Mouse (Mus musculus): ENCODE results near the gene Rictor.
A peak's percentile ranks its signal among the peaks of the same experiment; 100 is the strongest.
"Not testable (repeated sequence)": the region's sequence is repeated elsewhere in the genome, so short reads cannot be mapped to it uniquely, and the experiment has no call there.

The Rictor gene

DNA sequence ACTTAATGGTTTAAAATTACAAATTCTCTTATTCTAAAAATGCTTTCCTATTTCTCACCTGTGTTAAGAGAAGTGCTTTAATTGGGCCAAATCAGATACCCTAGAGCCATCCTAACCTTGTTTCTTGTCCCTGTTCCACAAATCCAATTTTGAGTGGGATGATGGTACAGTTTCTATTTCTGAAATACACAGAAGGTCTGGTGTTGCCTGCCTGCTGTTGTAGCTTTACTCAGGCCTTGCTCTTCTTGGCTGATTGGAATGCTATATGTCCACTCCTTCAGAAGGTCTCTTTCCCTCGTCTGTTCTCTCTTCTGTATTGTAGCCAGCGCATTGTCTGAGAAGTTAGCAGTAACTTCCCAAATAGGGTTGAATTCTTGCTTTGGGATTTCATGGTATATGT lies 13.2 kb downstream of the Rictor start:
- H3K27me3 ChIP-seq (ENCODE audit: control insufficient read depth, insufficient read depth, low read length, poor library complexity, severe bottlenecking), result no peaks in the 10 kb centered on the region
- no peak for DNase-seq (ENCODE audit: low read depth, low spot score)
- H3K36me3 ChIP-seq (ENCODE audit: control insufficient read depth, insufficient read depth, low read length, poor library complexity, severe bottlenecking), result no peaks in the 10 kb centered on the region

DNA sequence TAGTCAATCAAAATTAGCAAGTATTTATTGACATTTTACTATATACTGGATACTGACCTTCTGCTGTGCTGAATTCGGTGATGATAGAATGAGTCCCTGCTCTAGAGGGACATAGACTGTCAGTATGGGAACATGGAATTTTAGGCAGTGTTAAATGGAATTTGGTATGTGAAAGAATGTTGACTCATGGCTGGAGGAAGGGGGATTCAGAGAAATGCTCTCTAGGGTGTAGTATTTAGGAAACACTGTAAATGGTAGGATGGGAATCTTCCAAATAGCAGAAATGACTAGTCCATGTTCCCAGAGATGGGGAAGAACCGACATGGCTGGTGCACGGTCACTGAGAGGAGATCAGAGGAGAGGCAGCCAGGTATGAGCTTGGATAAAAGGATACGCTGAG lies 13.6 kb downstream of the Rictor start:
- H3K27me3 ChIP-seq (ENCODE audit: control insufficient read depth, insufficient read depth, low read length, poor library complexity, severe bottlenecking), result no peaks in the 10 kb centered on the region
- no peak for DNase-seq (ENCODE audit: low read depth, low spot score)
- no peaks in the 10 kb centered on the region for H3K36me3 ChIP-seq (ENCODE audit: control insufficient read depth, insufficient read depth, low read length, poor library complexity, severe bottlenecking)

DNA sequence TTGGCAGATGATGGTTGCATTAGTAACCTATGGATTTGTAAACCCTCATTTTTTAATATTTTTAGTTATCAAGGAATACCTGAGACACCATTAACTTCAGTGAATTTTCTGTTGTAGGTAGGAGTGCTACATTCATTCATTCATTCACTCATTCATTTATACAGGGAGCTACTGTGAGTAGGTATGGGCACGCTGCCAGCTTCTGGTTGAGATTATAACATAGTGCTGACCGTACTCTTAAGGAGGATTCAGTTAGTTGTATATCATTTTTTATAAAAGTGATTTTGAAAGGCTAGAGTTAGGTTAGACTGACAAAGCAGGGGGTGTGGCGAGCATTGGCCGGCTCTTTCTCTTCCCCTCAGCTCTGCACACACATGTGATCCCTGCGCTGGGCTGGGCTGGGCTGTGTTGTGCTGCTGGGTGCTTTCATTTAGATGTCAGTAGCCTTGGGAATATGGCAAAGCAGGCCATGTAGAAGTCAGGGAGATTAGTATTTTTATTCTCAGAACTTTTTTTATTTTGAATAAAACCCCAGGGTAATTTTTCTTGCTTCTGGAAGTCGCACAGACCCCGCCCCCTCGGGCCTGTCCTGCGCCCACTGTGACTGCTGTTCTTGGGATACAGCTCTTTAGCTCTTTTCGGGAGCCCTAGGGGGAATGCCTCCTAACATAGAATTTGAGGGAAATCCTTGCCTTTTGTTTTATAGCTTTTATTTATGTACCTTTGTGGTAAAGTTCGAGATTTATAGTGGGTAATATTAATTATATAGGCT lies 14.4 kb downstream of the Rictor start:
- DNase-seq (ENCODE audit: low read depth, low spot score), result no peak
- no peaks in the 10 kb centered on the region for H3K36me3 ChIP-seq (ENCODE audit: control insufficient read depth, insufficient read depth, low read length, poor library complexity, severe bottlenecking)
- H3K27me3 ChIP-seq (ENCODE audit: control insufficient read depth, insufficient read depth, low read length, poor library complexity, severe bottlenecking), result no peaks in the 10 kb centered on the region

DNA sequence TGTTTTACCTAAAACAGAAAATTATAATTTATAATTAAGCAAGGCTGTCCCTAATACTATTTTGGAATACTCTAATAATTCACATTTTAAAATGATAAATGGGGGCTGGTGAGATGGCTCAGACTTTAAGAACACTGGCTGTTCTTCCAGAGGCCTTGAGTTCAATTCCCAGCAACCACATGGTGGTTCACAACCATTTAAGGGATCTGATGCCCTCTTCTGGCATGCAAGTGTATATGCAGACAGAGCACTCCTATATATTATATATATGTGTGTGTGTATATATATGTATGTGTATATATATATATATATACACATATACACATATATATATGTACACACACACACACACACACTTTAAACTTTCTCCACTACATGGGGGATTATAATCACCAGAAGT lies 15.2 kb downstream of the Rictor start:
- Histone ChIP-seq H3K36me3 (ENCODE audit: control insufficient read depth, insufficient read depth, low read length, poor library complexity, severe bottlenecking) (no peaks in the 10 kb centered on the region), H3K27me3 (ENCODE audit: control insufficient read depth, insufficient read depth, low read length, poor library complexity, severe bottlenecking) (no peaks in the 10 kb centered on the region)
- DNase-seq (ENCODE audit: low read depth, low spot score), result peak; percentile 36

DNA sequence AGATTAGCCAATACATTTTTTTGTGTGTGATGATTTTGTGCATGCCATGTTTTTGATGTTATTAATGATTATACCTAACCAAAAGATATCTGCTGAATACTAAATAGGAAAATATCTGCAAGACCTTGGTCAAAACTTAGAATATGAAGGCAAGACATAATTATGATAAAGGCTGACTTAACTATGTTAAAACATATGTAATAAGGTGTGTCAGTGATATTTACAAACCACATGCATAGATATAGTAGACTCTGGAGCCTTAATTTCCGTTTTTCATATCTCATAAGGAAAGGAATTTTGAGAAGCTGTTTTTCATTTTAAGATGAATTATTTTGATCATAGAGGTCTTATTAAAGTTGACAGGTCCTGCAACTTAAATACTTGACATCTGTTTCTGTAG lies 16.3 kb downstream of the Rictor start:
- H3K27me3 ChIP-seq (ENCODE audit: control insufficient read depth, insufficient read depth, low read length, poor library complexity, severe bottlenecking), result no peaks in the 10 kb centered on the region
- no peak for DNase-seq (ENCODE audit: low read depth, low spot score)
- no peaks in the 10 kb centered on the region for H3K36me3 ChIP-seq (ENCODE audit: control insufficient read depth, insufficient read depth, low read length, poor library complexity, severe bottlenecking)

DNA sequence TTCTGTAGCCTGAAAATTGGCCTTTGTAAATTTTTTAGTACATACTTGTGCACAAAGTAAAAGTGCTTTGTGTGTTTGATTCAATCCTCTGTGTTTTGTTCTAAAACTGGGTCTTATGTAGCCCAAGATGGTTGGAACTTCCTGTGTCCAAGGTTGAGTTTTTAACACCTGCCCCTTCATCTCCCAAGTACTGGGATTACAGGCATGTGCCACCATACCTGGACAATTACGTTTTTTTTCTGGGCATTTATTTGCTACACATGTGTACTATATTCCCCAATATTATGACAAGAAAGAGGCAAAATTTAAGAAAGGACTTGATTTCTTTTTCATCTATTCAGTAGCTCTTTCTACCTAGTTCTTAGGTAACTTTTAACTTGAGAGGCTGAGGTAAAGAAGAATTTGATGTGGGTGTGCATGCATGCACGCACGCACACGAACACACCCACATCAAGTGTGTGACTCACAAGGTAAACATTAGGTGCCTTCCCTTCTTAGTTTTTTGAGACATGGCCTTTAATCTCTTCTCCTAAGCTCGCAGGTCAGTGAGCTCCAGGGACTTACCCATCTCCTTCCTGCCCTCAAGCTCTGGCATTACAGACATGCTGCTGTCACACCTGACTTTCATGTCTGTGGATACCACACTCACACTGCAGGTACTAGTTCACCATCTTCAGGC lies 18.1 kb downstream of the Rictor start:
- DNase-seq (ENCODE audit: low read depth, low spot score), result peak; percentile 32
- Histone ChIP-seq H3K36me3 (ENCODE audit: control insufficient read depth, insufficient read depth, low read length, poor library complexity, severe bottlenecking) (no peaks in the 10 kb centered on the region), H3K27me3 (ENCODE audit: control insufficient read depth, insufficient read depth, low read length, poor library complexity, severe bottlenecking) (no peaks in the 10 kb centered on the region)

DNA sequence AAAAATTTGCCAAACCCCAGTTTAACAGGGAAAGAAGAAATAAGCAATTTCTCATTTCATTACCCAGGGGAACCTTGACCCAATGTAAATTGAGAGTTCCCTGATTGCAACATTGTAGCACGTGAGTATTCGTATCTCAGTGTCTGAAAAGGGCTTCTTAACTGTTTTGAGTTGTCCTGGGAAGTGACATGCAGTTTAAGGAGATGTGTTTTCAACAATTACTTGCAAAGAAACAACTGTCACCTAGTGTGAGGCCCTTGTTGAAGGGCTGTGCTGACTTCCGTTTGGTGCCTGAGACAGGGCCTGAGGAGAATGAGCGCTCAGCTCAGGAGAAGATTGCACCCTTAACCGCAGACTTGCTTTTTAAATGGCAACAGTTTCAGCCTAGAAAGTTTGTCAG lies 24.9 kb downstream of the Rictor start:
- DNase-seq (ENCODE audit: low read depth, low spot score), result no peak
- Histone ChIP-seq H3K36me3 (ENCODE audit: control insufficient read depth, insufficient read depth, low read length, poor library complexity, severe bottlenecking) (no peaks in the 10 kb centered on the region; the same call in 1 of the 2 replicates), H3K27me3 (ENCODE audit: control insufficient read depth, insufficient read depth, low read length, poor library complexity, severe bottlenecking) (no peaks in the 10 kb centered on the region)

DNA sequence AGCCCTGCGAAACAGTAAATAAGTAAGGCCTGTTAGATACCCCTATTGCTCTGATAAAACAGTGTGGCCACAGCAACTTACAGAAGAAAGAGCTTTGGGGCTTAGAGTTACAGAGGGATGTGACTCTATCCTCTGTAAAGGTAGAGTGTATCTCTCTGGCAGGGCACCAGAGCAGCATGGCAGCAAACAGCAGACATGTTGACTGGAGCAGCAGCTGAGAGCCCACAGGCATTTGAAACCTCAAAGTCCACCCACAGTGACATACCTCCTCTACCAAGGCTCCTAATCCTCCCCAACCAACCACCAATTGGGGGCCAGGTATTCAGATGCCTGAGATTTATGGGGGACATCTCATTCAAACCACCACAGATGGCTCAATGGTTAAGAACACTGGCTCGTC lies 31.0 kb downstream of the Rictor start:
- DNase-seq (ENCODE audit: low read depth, low spot score), result no peak
- H3K27me3 ChIP-seq (ENCODE audit: control insufficient read depth, insufficient read depth, low read length, poor library complexity, severe bottlenecking), result no peaks in the 10 kb centered on the region
- peaks cover 2% of the 10 kb centered on the region; the same call in 1 of the 2 replicates for H3K36me3 ChIP-seq (ENCODE audit: control insufficient read depth, insufficient read depth, low read length, poor library complexity, severe bottlenecking)

DNA sequence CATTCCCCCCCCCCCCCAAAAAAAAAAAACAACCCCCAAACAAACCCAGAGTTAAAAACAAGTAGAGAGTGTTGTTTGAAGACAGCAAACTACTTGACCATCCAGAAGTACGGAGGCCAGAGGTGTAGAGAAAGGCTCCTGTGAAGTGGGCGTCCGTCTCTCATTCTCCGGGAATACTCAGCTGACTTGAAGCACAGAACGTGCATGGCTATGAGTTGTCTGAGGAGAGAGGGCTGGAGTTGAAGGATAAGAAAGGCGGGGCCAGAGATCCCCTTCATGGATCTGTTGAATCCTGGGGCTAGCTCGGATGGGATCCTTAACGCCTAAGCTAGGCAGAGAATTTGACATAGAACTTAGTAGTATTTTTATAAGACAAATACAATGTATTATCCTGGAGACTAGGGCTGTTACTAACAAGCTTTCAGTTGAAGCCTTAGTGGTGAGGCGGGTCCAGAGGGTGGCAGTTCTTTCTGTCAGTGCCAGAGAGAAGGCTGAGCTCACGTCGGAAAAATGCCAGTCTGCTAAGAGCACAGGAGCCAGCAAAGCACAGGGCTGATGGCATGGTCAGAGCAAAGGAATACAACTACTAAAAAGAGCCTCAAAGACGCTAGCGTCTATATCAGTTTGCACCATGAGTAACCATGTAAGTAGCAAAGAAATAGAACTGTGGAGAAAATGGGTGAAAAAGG lies 34.3 kb downstream of the Rictor start:
- DNase-seq (ENCODE audit: low read depth, low spot score), result no peak
- H3K36me3 ChIP-seq (ENCODE audit: control insufficient read depth, insufficient read depth, low read length, poor library complexity, severe bottlenecking), result peaks cover 7% of the 10 kb centered on the region
- H3K27me3 ChIP-seq (ENCODE audit: control insufficient read depth, insufficient read depth, low read length, poor library complexity, severe bottlenecking), result no peaks in the 10 kb centered on the region

DNA sequence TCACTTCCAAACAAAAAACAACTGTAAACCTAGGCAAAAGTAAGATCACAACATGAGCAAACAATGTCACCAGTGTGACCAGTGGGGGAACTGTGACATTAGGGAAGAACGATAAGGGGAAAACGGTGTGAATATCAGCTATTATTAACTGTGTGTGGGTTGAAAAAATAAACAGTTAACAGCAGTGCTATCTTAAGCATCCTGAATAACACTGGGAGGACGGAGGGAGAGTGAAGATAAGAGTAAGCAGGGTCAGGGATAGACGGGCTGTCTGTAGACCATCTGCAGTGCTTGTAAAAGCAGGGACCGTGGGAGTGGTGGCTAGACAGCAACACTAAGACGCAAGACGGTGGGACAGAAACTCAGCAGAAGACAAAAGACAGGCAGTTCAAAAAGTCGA lies 35.5 kb downstream of the Rictor start:
- H3K27me3 ChIP-seq (ENCODE audit: control insufficient read depth, insufficient read depth, low read length, poor library complexity, severe bottlenecking), result no peaks in the 10 kb centered on the region
- DNase-seq (ENCODE audit: low read depth, low spot score), result no peak
- H3K36me3 ChIP-seq (ENCODE audit: control insufficient read depth, insufficient read depth, low read length, poor library complexity, severe bottlenecking), result peaks cover 9% of the 10 kb centered on the region

DNA sequence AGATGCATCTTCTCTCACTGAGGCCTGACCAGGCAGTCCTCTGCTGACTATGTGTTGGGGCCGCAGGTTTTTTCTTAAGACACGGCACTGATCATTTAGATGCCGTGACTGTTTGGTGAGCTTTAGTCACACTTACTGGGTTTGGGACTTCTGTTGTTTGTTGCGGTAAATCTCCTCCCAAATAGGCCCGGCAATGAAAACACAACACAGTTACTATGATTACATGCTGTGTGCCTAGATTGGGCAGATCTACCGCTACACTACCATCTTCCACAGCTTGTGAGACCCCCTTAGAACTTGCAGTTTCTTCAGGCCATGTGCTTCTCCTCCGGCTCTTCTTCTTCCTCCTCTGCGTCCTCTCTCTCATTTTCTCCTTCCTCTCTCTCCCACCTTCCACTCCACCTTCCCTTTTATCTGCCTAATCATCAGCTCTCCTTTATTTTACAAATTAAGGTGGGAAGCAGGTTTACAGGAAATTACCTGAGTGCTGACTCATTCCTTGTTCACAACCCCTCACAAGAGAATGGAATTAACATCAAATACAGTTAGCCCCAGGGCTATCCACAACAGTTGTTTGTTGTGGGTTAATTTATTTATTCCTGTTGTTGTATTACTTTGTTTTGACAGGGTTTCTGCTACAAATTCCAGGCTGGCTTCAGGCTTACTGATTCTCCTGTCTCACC lies 38.3 kb downstream of the Rictor start:
- H3K36me3 ChIP-seq (ENCODE audit: control insufficient read depth, insufficient read depth, low read length, poor library complexity, severe bottlenecking); DNase-seq (ENCODE audit: low read depth, low spot score); H3K27me3 ChIP-seq (ENCODE audit: control insufficient read depth, insufficient read depth, low read length, poor library complexity, severe bottlenecking): not testable (repeated sequence)

DNA sequence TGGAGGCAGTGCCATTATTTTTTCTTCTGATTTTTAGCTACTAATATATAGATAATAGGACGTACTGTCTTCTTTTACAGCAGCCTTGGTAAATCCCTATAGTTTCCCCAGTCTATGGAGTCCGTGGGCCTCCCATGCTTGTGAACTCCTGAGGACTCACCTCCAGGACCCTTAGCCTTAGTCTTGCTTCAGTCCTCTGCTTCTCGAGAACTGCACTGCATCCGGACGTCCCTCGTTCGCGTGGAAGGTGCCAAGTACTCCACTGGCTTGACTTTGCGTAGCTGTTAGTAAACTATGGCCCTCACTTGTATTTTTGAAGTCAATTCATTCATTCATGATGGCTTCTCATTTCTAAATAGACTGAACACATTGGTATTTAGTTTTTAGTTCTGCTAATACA lies 38.8 kb downstream of the Rictor start:
- Histone ChIP-seq H3K27me3 (ENCODE audit: control insufficient read depth, insufficient read depth, low read length, poor library complexity, severe bottlenecking) (no peaks in the 10 kb centered on the region), H3K36me3 (ENCODE audit: control insufficient read depth, insufficient read depth, low read length, poor library complexity, severe bottlenecking) (peaks cover 7% of the 10 kb centered on the region)
- no peak for DNase-seq (ENCODE audit: low read depth, low spot score)

DNA sequence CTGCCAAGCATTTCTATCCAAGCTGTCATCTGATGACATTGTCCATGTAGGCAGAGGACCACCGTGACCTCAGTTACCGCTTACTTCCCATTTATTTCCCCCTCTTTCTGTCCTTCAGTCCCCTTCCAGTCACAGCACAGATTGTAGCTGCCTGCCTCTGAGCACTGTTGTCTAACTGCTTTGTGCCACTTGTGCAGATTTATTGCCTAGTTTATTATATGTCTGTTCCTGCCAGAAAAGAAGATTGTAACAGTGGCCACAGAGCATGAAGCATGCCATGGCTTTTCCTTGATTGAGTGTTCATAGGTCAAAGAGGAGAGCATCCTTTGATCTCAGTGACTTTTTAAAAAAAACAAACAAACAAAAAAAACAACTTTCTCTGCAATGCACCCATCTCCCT lies 46.2 kb downstream of the Rictor start:
- H3K27me3 ChIP-seq (ENCODE audit: control insufficient read depth, insufficient read depth, low read length, poor library complexity, severe bottlenecking), result no peaks in the 10 kb centered on the region
- DNase-seq (ENCODE audit: low read depth, low spot score), result no peak

DNA sequence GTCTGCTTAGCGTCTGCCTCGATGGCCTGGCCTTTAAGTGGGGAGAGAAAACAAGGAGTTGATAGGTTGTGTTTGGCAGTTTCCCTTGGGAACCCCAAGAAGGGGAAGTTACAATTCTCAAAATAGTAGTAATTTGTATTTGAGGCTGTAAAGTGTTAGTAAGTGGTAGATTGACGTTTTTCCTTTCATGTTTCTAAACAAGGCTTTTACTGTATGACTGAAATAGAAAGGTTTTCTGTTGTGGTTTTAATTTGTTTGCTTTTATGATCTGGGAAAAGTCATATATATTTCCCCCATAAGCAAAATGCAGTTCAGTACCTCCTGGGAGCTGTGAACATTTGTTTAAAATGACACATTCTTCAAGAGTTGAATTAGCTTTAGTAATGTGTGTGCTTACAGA lies 64.1 kb downstream of the Rictor start:
- no peaks in the 10 kb centered on the region for H3K27me3 ChIP-seq (ENCODE audit: control insufficient read depth, insufficient read depth, low read length, poor library complexity, severe bottlenecking)
- peak; percentile 12 for DNase-seq (ENCODE audit: low read depth, low spot score)
- peaks cover 15% of the 10 kb centered on the region for H3K36me3 ChIP-seq (ENCODE audit: control insufficient read depth, insufficient read depth, low read length, poor library complexity, severe bottlenecking)

More for the DNA sequence above, 46.2 kb downstream of the Rictor start:
- H3K36me3 ChIP-seq (ENCODE audit: control insufficient read depth, insufficient read depth, low read length, poor library complexity, severe bottlenecking), result peaks cover 10% of the 10 kb centered on the region; the same call in 1 of the 2 replicates

DNA sequence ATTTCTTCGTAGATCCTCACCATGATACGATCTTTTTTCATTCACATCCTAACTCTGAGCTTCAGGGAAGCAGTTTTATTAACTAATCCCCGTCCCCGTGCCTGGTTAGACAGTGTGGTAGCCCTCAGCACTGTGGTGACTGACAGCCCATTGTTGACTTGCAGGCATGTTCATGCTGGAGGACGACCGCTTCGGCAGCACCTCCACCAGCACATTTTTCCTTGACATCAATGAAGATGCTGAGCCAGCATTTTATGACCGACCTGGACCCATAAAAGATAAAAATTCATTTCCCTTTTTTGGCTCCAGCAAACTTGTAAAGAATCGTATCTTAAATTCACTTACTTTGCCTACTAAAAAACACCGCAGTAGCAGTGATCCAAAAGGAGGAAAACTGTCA lies 78.0 kb downstream of the Rictor start:
- peaks cover 30% of the 10 kb centered on the region for H3K36me3 ChIP-seq (ENCODE audit: control insufficient read depth, insufficient read depth, low read length, poor library complexity, severe bottlenecking)
- no peak for DNase-seq (ENCODE audit: low read depth, low spot score)

More for the DNA sequence above, 78.0 kb downstream of the Rictor start:
- no peaks in the 10 kb centered on the region for H3K27me3 ChIP-seq (ENCODE audit: control insufficient read depth, insufficient read depth, low read length, poor library complexity, severe bottlenecking)

All from splenic B cell, adult 2 months (primary cell).